Mouse (Mus musculus) ES-Bruce4 (cell line): ENCODE data around the gene Erich2. TPM values are rescaled to one million over a fixed set of nuclear protein-coding genes. Genes with fewer than 3 reads are reported as not detected.
"Not testable (repeated sequence)": the region's sequence is repeated elsewhere in the genome, so short reads cannot be mapped to it uniquely, and the experiment has no call there.

Source experiments
- H3K27ac ChIP-seq: 2 replicates; pipeline ENCODE4 v1.5.1; 2012; ENCODE audit warnings: low read length, inconsistent platforms; ENCODE audit not compliant: insufficient read depth
- H3K27me3 ChIP-seq: 2 replicates; pipeline ENCODE4 v1.6.1; 2012; ENCODE audit warnings: mild to moderate bottlenecking, low read length, inconsistent platforms; ENCODE audit not compliant: control insufficient read depth, poor library complexity, insufficient read depth, severe bottlenecking
- H3K36me3 ChIP-seq: 2 replicates; pipeline ENCODE4 v1.6.1; 2012; ENCODE audit warnings: inconsistent platforms, mild to moderate bottlenecking, low read length, moderate library complexity; ENCODE audit not compliant: control insufficient read depth, poor library complexity, insufficient read depth, severe bottlenecking
- H3K4me1 ChIP-seq: one replicate; pipeline ENCODE4 v1.8.1; 2011; ENCODE audit warnings: low read length; ENCODE audit not compliant: control insufficient read depth, insufficient read depth
- H3K4me3 ChIP-seq: 2 replicates; pipeline ENCODE4 v1.5.1; 2011; ENCODE audit warnings: low read depth, mild to moderate bottlenecking, low read length
- H3K9ac ChIP-seq: 2 replicates; pipeline ENCODE4 v1.6.1; 2012; ENCODE audit warnings: low read depth, mild to moderate bottlenecking, inconsistent platforms; ENCODE audit not compliant: poor library complexity, severe bottlenecking
- H3K9me3 ChIP-seq: replicated peaks from 2 replicates; pipeline ENCODE4 v1.6.1; 2012; ENCODE audit warnings: mild to moderate bottlenecking, low read length, inconsistent platforms; ENCODE audit not compliant: control insufficient read depth, poor library complexity, insufficient read depth, severe bottlenecking
- CTCF ChIP-seq: IDR thresholded peaks from one replicate; pipeline ENCODE4 v1.8.1; 2011; ENCODE audit warnings: low read depth, low read length
- EP300 ChIP-seq: IDR thresholded peaks from 2 replicates; pipeline ENCODE4 v1.6.1; 2011; ENCODE audit warnings: low read depth, low read length; ENCODE audit not compliant: insufficient read depth
- POLR2A ChIP-seq: IDR thresholded peaks from one replicate; pipeline ENCODE4 v1.8.1; 2011; ENCODE audit warnings: low read length; ENCODE audit not compliant: insufficient read depth
- polyA plus RNA-seq: library from polyadenylated mRNA; stranded (reverse); fragments of >200 nt; gene quantifications from 2 replicates; pipeline ENCODE4 v1.2.4, GENCODE M21; 2011; ENCODE audit warnings: low read depth; ENCODE audit not compliant: missing spikeins, insufficient read depth, insufficient read length

Erich2 gene
- polyA plus RNA-seq, 1 experiment: 2.6 TPM

DNA sequence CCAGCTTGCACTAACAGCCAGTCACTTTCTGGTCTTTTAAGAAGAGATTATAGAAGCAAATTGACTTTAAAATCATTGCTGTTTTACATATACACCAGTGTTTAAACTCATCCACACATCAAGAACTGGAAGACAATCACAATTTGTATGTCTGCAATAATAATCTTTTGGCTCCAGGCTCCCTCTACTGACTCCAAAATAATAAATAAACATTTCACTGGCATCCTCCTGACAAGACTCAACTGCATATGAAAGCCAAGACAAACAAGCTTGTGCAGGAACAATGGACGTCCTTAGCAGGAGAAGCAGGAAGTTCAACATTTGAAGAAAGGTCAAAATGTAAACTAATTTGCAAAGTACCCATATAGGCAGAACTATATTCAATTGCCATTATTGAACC is 3.4 kb upstream of the Erich2 start:
- Histone ChIP-seq H3K4me3 (no peak overlapping the region), H3K4me1 (no peaks in the 10 kb centered on the region), H3K27ac (no peak overlapping the region), H3K9ac (no peak overlapping the region), H3K36me3 (no peaks in the 10 kb centered on the region), H3K9me3 (no peaks in the 10 kb centered on the region), H3K27me3 (peaks cover 4% of the 10 kb centered on the region; the same call in 1 of the 2 replicates)
- TF ChIP-seq EP300 (no peak), CTCF (no peak), POLR2A (no peak)

DNA sequence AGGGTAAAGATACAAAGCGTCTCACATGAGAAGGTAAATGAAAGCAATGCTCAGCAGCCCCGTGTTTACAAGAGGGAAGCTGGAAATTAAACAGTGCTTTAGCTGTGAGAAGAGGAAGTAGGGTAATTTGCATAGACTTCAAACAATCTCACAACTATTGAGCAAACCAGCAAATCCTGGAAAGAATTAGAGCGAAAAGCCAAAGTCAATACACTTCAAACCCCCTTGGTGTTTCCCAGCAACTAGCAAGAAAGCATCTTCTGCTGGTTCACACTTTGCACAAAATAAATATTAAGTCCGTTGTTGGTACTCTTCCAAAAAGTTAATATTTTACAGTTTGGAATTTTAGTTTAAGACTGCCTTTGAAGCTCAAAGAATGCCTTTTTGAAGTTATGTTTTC is 2.7 kb upstream of the Erich2 start:
- H3K36me3 ChIP-seq: no peaks in the 10 kb centered on the region
- H3K9ac ChIP-seq: no peak overlapping the region
- H3K27me3 ChIP-seq: peaks cover 4% of the 10 kb centered on the region; the same call in 1 of the 2 replicates
- H3K9me3 ChIP-seq: 0 out of 2 replicates have a peak, but pooled peaks cover under 1% of the 10 kb centered on the region
- no peak overlapping the region for H3K27ac ChIP-seq
- TF ChIP-seq EP300: no peak
- no peak for TF ChIP-seq CTCF
- TF ChIP-seq POLR2A: no peak
- no peaks in the 10 kb centered on the region for H3K4me1 ChIP-seq
- H3K4me3 ChIP-seq: no peak overlapping the region

DNA sequence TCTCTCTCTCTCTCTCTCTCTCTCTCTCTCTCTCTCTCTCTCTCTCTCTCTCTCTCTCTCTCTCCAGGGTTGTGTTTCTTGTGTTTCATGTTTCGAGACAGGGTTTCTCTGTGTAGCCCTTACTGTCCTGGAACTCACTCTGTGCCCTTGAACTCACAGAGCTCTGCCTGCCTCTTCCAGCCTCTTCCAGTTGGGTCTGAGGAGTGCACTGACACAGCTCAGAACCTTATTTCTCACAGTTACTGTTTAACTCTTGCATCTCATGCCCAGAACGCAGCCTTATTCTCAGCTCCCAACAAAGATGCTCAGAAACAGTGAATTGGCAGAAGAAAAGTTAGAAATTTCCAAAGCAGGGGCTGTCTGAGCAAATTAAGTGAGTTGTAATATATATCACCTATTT is 2.2 kb upstream of the Erich2 start:
- no peak overlapping the region for H3K27ac ChIP-seq
- H3K9ac ChIP-seq: no peak overlapping the region
- TF ChIP-seq EP300: no peak
- TF ChIP-seq CTCF: no peak
- TF ChIP-seq POLR2A: no peak
- 0 out of 2 replicates have a peak, but pooled peaks cover 2% of the 10 kb centered on the region for H3K9me3 ChIP-seq
- no peak overlapping the region for H3K4me3 ChIP-seq
- no peaks in the 10 kb centered on the region for H3K4me1 ChIP-seq
- no peaks in the 10 kb centered on the region for H3K36me3 ChIP-seq
- peaks cover 4% of the 10 kb centered on the region; the same call in 1 of the 2 replicates for H3K27me3 ChIP-seq

DNA sequence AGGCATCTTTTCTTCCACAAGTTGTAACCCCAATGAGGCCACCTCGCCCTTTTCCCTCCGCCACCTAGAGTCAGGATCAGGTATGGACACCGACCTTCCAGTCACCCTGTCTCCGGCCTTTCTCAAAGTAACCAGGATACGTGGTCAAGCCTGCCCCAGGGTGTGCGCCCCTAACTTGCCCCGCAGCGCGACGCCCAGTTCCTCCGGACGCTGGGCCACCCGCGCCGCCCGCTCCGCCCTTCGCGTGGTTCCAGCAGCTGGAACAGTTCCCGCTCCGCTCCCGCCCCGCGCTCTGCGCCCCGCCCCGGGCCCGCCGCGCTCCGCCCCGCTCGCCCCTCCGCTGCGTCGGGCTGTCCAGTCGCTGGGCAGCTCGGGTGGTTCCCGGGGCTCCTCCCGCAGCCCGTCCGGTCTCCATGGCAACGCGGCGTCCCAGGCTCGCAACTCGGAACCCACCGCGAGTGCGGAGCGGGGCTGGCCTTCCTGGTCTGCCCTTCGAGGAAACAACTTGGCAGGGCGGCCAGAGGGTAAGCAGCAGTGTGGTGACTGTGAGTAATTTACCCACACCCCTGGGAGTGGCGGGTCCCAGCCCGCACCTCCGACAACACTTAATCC is 508 bp downstream of the Erich2 start:
- Histone ChIP-seq H3K36me3 (no peaks in the 10 kb centered on the region), H3K4me3 (peak overlapping the region; percentile 65), H3K27ac (no peak overlapping the region), H3K4me1 (no peaks in the 10 kb centered on the region), H3K27me3 (peaks cover 2% of the 10 kb centered on the region; the same call in 1 of the 2 replicates), H3K9ac (peak overlapping the region; percentile 37), H3K9me3 (0 out of 2 replicates have a peak, but pooled peaks cover 2% of the 10 kb centered on the region)
- TF ChIP-seq EP300: no peak
- TF ChIP-seq CTCF: peak; percentile 41
- TF ChIP-seq POLR2A: no peak

DNA sequence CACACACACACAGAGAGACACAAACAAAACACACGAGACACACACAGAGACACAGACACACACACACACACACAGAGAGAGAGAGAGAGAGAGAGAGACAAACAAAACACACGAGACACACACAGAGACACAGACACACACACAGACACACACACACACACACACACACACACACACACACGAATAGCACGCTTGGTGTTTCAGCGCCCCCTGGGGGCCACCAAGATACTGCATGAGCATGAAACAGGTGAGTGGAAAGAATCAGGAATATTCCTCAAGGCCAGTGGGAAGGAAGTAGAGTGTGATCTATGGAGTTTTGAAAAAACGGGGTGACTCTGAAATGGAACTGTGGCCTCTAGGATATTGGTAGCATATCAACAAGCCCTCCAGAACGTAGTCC is 29.7 kb downstream of the Erich2 start:
- not testable (repeated sequence) for H3K36me3 ChIP-seq, H3K4me1 ChIP-seq, H3K4me3 ChIP-seq, H3K9ac ChIP-seq, H3K9me3 ChIP-seq, H3K27ac ChIP-seq, H3K27me3 ChIP-seq
- peak; percentile 59 for TF ChIP-seq CTCF

DNA sequence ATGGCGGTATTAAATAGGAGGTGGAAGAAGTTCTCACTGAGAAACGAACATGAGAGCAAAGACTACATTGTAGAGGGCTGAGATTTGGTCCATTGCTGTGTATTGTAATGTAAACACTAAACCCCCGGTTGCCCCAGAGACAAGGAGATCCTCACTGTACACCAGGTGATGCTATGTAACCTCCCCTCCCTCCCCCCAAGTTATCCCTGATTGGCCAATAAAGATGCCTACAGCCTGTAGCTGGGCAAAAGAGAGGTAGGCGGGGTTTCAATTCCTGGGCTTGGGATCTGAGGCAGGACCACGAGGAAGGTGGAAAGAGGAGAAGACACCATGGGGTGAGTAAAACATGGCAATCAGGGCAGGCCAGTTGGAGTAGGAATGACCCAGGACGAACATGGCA is 42.1 kb downstream of the Erich2 start:
- H3K4me1 ChIP-seq: no peaks in the 10 kb centered on the region
- no peak overlapping the region for H3K9ac ChIP-seq
- no peak overlapping the region for H3K4me3 ChIP-seq
- no peaks in the 10 kb centered on the region for H3K36me3 ChIP-seq
- H3K27ac ChIP-seq: no peak overlapping the region
- H3K9me3 ChIP-seq: no peaks in the 10 kb centered on the region
- no peaks in the 10 kb centered on the region; the same call in 1 of the 2 replicates for H3K27me3 ChIP-seq
- no peak for TF ChIP-seq CTCF
- TF ChIP-seq EP300: no peak
- no peak for TF ChIP-seq POLR2A
